Mouse (Mus musculus) liver, embryonic 11.5 days (tissue): ENCODE results near the gene Man2a2. TPM values are rescaled to one million over a fixed set of nuclear protein-coding genes. Genes with fewer than 3 reads are reported as not detected.

Experiments used
- ATAC-seq: fragments of 200-750 bp; cut with Nextera tagmentation; replicated peaks from 2 replicates; pipeline ENCODE4 v1.8.0; 2017; ENCODE audit warnings: moderate number of reproducible peaks, mild to moderate bottlenecking, moderate TSS enrichment, moderate library complexity; ENCODE audit not compliant: low FRiP score
- DNase-seq: peaks from one replicate; pipeline ENCODE4 v3.0.0-alpha.2; 2017; ENCODE audit warnings: low spot score
- H3K27ac ChIP-seq: fragments of 300-500 bp; sonication (generic); 2 replicates; pipeline ENCODE4 v1.5.1; 2014; ENCODE audit warnings: mild to moderate bottlenecking, low read depth, low read length, control low read depth
- H3K27me3 ChIP-seq: fragments of 300-500 bp; sonication (generic); replicated peaks from 2 replicates; pipeline ENCODE4 v1.6.1; 2014; ENCODE audit warnings: low read length, mixed read lengths; ENCODE audit not compliant: control insufficient read depth, insufficient read depth
- H3K36me3 ChIP-seq: fragments of 300-500 bp; sonication (generic); 2 replicates; pipeline ENCODE4 v1.6.1; 2014; ENCODE audit warnings: mild to moderate bottlenecking, low read length, moderate library complexity, mixed read lengths; ENCODE audit not compliant: control insufficient read depth, insufficient read depth
- H3K4me1 ChIP-seq: fragments of 300-500 bp; sonication (generic); replicated peaks from 2 replicates; pipeline ENCODE4 v1.6.1; 2014; ENCODE audit warnings: low read length, mixed read lengths; ENCODE audit not compliant: control insufficient read depth, insufficient read depth
- H3K4me2 ChIP-seq: fragments of 300-500 bp; sonication (generic); 2 replicates; pipeline ENCODE4 v1.6.1; 2014; ENCODE audit warnings: mild to moderate bottlenecking, control low read depth, moderate library complexity
- H3K4me3 ChIP-seq: fragments of 300-500 bp; sonication (generic); 2 replicates; pipeline ENCODE4 v1.5.1; 2014; ENCODE audit warnings: low read depth, low read length, control low read depth
- H3K9ac ChIP-seq: fragments of 300-500 bp; sonication (generic); 2 replicates; pipeline ENCODE4 v1.6.1; 2014; ENCODE audit warnings: low read depth, low read length, control low read depth
- H3K9me3 ChIP-seq: fragments of 300-500 bp; sonication (generic); 2 replicates; pipeline ENCODE4 v1.6.1; 2016; ENCODE audit warnings: low read length, inconsistent platforms, mixed read lengths; ENCODE audit not compliant: control insufficient read depth
- WGBS: fragments of 180-500 bp; shearing (Covaris S2); extraction: QIAGEN DNeasy Blood & Tissue Kit; methylation state at CpG from one replicate; pipeline ENCODE4 v1.1.7; 2014; 5-methylcytosine and 5-hydroxymethylcytosine counted together
- polyA plus RNA-seq: library from polyadenylated mRNA; unstranded; fragments of >200 nt; fragmentation: Nextera tagmentation; extraction: Ambion mirVana; gene quantifications from 2 replicates; pipeline ENCODE4 v1.2.1, GENCODE M21; 2014

The Man2a2 gene
- polyA plus RNA-seq, 1 experiment from 2014 or later = 12.4 TPM

GRCm38 (mm10) chr7:80317439-80318115 is 53.6 kb downstream of the Man2a2 start:
- ATAC-seq (no peak), DNase-seq (no peak)
- Histone ChIP-seq H3K4me1 (no peaks in the 10 kb centered on the region; the same call in 1 of the 2 replicates), H3K9me3 (no peaks in the 10 kb centered on the region), H3K4me2 (no peak overlapping the region), H3K36me3 (peaks cover 46% of the 10 kb centered on the region), H3K27ac (no peak overlapping the region), H3K9ac (no peak overlapping the region), H3K4me3 (no peak overlapping the region), H3K27me3 (no peaks in the 10 kb centered on the region)
- 79% methylated on average over 1 of the region's 1 CpGs for WGBS

GRCm38 (mm10) chr7:80315733-80316132 is 55.4 kb downstream of the Man2a2 start:
- no peak overlapping the region for H3K4me3 ChIP-seq
- DNase-seq (no peak), ATAC-seq (no peak)
- 67% methylated on average over 2 of the region's 2 CpGs for WGBS
- no peak overlapping the region for H3K9ac ChIP-seq
- H3K27ac ChIP-seq = no peak overlapping the region
- peaks cover 58% of the 10 kb centered on the region for H3K36me3 ChIP-seq
- H3K9me3 ChIP-seq = no peaks in the 10 kb centered on the region
- H3K4me1 ChIP-seq = no peaks in the 10 kb centered on the region
- no peak overlapping the region for H3K4me2 ChIP-seq
- no peaks in the 10 kb centered on the region for H3K27me3 ChIP-seq

GRCm38 (mm10) chr7:80310771-80311170 is 60.4 kb downstream of the Man2a2 start:
- Histone ChIP-seq H3K4me2 (no peak overlapping the region), H3K36me3 (peaks cover 84% of the 10 kb centered on the region), H3K27ac (no peak overlapping the region), H3K4me1 (no peaks in the 10 kb centered on the region), H3K27me3 (no peaks in the 10 kb centered on the region), H3K4me3 (no peak overlapping the region), H3K9ac (no peak overlapping the region), H3K9me3 (no peaks in the 10 kb centered on the region)
- DNase-seq (no peak), ATAC-seq (no peak)
- whole genome bisulfite sequencing = 77% methylated on average over 7 of the region's 7 CpGs

- DNase-seq (no peak), ATAC-seq (no peak)
- H3K4me3 ChIP-seq = no peak overlapping the region
- no peaks in the 10 kb centered on the region for H3K4me1 ChIP-seq
- no peak overlapping the region for H3K9ac ChIP-seq
- H3K4me2 ChIP-seq = no peak overlapping the region
- WGBS = 84% methylated on average over 3 of the region's 3 CpGs
- no peaks in the 10 kb centered on the region for H3K9me3 ChIP-seq
- no peak overlapping the region for H3K27ac ChIP-seq
- no peaks in the 10 kb centered on the region for H3K27me3 ChIP-seq
- peaks cover 78% of the 10 kb centered on the region for H3K36me3 ChIP-seq
Measured at GRCm38 (mm10) chr7:80307766-80308165, 63.4 kb downstream of the Man2a2 start.

- WGBS = 92% methylated on average over 2 of the region's 2 CpGs
- no peaks in the 10 kb centered on the region for H3K27me3 ChIP-seq
- H3K4me3 ChIP-seq = no peak overlapping the region
- peaks cover 53% of the 10 kb centered on the region for H3K36me3 ChIP-seq
- H3K9ac ChIP-seq = no peak overlapping the region
- no peak overlapping the region for H3K27ac ChIP-seq
- H3K4me1 ChIP-seq = peaks cover 8% of the 10 kb centered on the region
- H3K4me2 ChIP-seq = no peak overlapping the region
- DNase-seq (no peak), ATAC-seq (no peak)
- H3K9me3 ChIP-seq = no peaks in the 10 kb centered on the region
Measured at GRCm38 (mm10) chr7:80301522-80301921, 69.7 kb downstream of the Man2a2 start.

GRCm38 (mm10) chr7:80299568-80299967 is 71.6 kb downstream of the Man2a2 start:
- Histone ChIP-seq H3K9ac (no peak overlapping the region), H3K27ac (no peak overlapping the region), H3K9me3 (no peaks in the 10 kb centered on the region), H3K4me3 (no peak overlapping the region), H3K27me3 (no peaks in the 10 kb centered on the region), H3K36me3 (peaks cover 36% of the 10 kb centered on the region), H3K4me2 (no peak overlapping the region), H3K4me1 (peaks cover 18% of the 10 kb centered on the region)
- 91% methylated on average over 3 of the region's 3 CpGs for WGBS
- DNase-seq (no peak), ATAC-seq (no peak)

Other genes with a start within 250 kb of the Man2a2 start
- 11.7 and 12.9 TPM in 2 replicates for gene Sema4b, start 184.5 kb downstream of the Man2a2 start, polyA plus RNA-seq
- gene Cib1, start 138.6 kb downstream of the Man2a2 start, polyA plus RNA-seq = 113 and 114 TPM in 2 replicates
- 6.5 and 7.4 TPM in 2 replicates for gene Gdpgp1, start 138.5 kb downstream of the Man2a2 start, polyA plus RNA-seq
- 0.52 and 1.6 TPM in 2 replicates for gene Ttll13, start 125.0 kb downstream of the Man2a2 start, polyA plus RNA-seq
- gene Ngrn, start 110.2 kb downstream of the Man2a2 start, polyA plus RNA-seq = 55.1 and 58.4 TPM in 2 replicates
- gene Vps33b, start 101.7 kb downstream of the Man2a2 start, polyA plus RNA-seq = 20.8 and 24.4 TPM in 2 replicates
- 148 and 178 TPM in 2 replicates for gene Prc1, start 76.9 kb downstream of the Man2a2 start, polyA plus RNA-seq
- gene Rccd1, start 46.9 kb downstream of the Man2a2 start, polyA plus RNA-seq = 10.7 and 11.4 TPM in 2 replicates
- 23.7 and 24.0 TPM in 2 replicates for gene Unc45a, start 30.4 kb downstream of the Man2a2 start, polyA plus RNA-seq
- 9.7 and 10.5 TPM in 2 replicates for gene Hddc3, start 28.3 kb downstream of the Man2a2 start, polyA plus RNA-seq
- 15.2 and 16.4 TPM in 2 replicates for gene Fes, start 16.6 kb upstream of the Man2a2 start, polyA plus RNA-seq
- 8.3 and 10.4 TPM in 2 replicates for gene Furin, start 34.1 kb upstream of the Man2a2 start, polyA plus RNA-seq
- 54.8 and 58.3 TPM in 2 replicates for gene Blm, start 163.7 kb upstream of the Man2a2 start, polyA plus RNA-seq